Mouse (Mus musculus) fat pad, adult 2 months (tissue): Measurements from ENCODE around the gene Itpkc.

Experiments
- DNase-seq: peaks from one replicate; pipeline ENCODE4 v3.0.0-alpha.2; 2011; ENCODE audit warnings: low read depth, low spot score; ENCODE audit errors: extremely low read depth

Gene Itpkc

DNA sequence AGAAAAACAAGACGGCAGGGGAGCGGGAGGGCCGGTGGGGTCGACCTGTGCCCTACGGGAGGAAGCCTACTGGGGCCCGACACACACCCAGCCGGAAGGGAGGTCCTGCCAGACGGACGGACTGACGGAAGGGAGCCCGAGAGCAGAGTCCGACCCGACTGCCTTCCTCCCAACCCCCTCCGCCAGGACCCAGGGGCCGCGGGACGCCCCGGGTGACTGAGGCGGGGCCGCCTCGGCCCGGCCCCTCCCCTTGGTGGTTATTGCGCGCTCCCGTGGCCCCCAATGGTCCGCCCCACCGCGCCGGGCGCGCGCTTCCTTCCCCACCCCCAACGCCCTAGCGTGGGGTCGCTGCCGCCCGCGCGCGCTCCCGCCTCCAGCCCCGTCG is 62.2 kb downstream of the Itpkc start:
- DNase-seq = no peak

GRCm38 (mm10) chr7:27165696-27166095 is 62.8 kb downstream of the Itpkc start:
- no peak for DNase-seq

DNA sequence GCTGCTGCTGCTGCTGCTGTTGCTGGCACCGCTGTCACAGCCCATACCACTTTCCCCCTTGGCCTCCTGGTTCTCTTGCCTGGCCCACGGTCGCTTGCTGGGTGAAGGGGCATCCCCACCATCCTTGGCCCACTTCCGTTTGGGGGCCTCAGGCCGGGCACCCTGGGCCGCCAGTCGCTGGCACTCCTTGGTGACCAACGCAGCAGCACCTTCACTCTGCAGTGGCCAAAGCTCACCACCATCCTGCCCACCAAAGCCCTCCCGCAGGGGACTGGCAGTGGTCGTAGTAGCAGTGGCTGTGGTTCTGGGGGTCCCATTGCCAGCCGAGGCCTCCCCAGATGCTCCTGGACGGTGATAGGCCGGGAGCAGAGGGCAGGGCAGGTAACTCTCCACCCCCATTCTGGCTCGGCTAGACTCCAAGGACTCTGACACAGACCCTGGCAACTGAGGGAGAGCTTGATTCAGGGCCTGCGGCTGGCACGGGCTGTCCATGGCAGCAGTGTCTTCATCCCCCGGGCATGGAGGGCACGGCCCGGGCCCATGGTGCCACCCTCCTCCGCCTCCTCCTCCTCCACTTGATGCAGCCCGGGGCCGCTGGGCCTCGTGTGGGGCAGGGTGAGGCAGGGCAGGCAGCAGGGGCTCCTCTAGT is 63.3 kb downstream of the Itpkc start:
- DNase-seq = no peak

- DNase-seq = no peak
Observed at GRCm38 (mm10) chr7:27164112-27164947, 64.1 kb downstream of the Itpkc start.

GRCm38 (mm10) chr7:27163450-27163805 is 65.0 kb downstream of the Itpkc start:
- DNase-seq = no peak

DNA sequence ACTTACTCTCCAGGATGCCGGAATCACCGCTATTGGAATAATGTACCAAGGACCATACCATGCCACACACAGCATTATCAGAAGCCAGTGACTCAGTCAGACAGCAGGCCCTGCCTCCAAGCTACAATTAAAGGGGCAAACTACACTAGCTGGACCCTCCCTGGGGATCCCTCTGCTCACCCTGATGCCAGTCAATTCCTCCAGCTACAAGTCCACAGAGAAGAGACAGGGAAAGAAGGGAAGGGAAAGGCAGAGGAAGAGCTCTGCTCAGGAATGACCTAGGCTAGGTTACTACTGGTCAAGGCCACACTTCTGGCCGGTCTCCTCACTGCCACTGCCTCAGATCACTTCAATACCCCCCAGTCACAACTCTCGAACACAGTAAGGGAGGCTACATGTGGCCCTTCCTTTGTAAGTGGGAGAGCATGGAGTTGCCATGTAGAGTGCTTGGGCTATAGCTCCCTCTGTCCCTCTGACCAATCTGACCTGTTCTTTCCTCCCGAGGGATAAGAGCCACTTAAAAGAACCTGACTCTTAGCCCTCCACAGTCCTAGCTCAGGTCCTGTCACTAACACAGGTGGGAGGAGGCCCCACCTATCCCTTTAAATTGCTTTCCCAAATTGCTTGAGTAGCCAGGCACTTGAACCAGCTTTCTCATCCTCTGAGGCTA is 65.5 kb downstream of the Itpkc start:
- no peak for DNase-seq

DNA sequence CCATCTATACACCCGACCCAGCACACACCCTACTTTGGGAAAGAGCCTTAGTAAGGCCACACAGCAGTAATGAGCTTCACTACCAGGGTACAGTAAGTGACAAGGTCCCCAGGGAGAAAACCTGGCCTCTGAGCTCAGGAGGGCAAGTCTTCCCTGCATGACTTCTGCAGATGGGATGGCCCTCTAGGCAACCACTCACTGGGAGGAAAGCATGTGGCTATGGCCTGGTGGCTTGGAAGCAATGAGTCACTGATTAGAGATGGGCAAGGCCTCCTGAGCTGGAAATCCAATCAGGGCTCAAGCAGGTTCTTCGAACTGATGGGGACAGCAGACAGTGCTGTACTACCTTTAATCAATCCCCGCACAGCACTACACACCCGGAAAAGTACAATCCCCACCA is 66.7 kb downstream of the Itpkc start:
- no peak for DNase-seq

GRCm38 (mm10) chr7:27160921-27161320 is 67.5 kb downstream of the Itpkc start:
- no peak for DNase-seq

GRCm38 (mm10) chr7:27159882-27160281 is 68.6 kb downstream of the Itpkc start:
- no peak for DNase-seq

DNA sequence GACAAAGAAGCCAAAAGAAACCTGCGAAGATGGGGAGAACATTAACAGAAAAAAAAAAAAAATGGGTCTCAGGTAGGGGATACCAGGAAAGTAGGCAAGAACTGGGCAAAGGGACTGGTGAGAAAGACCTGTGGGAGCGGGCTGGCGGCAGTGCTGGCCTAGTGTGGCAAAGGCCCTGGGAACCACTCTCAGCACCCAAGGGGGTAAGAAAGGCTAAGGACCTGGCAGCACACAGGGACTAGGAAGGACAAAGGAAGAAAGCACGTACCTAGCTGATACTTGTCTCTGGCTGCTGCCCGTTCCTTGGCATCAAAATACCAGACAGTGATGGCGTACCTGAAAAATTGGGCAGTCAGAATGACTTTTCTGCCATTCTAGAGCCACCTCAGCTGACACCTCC is 69.2 kb downstream of the Itpkc start:
- DNase-seq = no peak

DNA sequence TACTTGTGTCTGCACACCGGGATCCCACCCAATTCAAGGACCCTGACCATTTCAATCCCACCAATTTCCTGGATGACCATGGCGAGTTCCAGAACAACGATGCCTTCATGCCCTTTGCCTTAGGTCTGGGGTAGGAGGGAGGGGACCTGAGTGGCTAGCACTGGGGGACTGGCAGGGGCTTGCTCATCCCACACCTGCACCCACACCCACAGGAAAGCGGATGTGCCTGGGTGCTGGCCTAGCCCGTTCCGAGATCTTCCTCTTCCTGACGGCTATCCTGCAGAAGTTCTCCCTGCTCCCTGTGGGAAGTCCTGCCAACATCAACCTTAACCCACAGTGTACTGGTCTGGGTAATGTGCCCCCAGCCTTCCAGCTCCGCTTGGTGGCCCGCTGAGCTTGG is 70.3 kb downstream of the Itpkc start:
- no peak for DNase-seq
